Mouse (Mus musculus) embryonic fibroblast, embryonic 13.5 days (primary cell): Measurements from ENCODE around the gene Nrn1l.

Source experiments
- CTCF ChIP-seq: IDR thresholded peaks from 2 replicates; pipeline ENCODE4 v1.5.1; 2011; ENCODE audit warnings: mild to moderate bottlenecking, control low read depth, low read length, moderate library complexity, borderline replicate concordance; ENCODE audit not compliant: insufficient read depth
- POLR2A ChIP-seq: IDR thresholded peaks from 2 replicates; pipeline ENCODE4 v1.6.1; 2011; ENCODE audit warnings: low read depth, mild to moderate bottlenecking, control low read depth, low read length, moderate library complexity

DNA sequence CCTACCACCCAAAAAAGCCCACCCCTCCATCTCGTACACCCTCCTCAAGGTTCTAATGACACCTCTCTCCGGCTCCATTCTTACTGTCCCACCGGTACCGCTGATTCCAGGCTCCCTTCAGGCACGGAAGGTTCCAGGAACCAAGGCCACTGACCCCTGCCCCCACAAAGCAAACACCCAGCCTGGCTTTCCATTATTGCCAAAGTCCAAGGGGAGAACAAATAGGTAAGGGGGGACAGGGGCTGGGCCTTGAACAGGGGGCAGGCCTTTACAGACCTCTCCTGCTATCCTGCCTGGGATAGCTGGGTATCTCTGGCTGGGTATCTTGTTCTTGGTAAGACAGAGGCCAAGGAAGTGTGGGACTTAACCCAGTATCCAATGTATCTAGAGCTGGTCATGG is 49.2 kb downstream of the Nrn1l start:
- TF ChIP-seq CTCF, result no peak
- no peak for TF ChIP-seq POLR2A
